Mouse (Mus musculus): ENCODE measurements around the gene Limch1.

Gene Limch1

DNA sequence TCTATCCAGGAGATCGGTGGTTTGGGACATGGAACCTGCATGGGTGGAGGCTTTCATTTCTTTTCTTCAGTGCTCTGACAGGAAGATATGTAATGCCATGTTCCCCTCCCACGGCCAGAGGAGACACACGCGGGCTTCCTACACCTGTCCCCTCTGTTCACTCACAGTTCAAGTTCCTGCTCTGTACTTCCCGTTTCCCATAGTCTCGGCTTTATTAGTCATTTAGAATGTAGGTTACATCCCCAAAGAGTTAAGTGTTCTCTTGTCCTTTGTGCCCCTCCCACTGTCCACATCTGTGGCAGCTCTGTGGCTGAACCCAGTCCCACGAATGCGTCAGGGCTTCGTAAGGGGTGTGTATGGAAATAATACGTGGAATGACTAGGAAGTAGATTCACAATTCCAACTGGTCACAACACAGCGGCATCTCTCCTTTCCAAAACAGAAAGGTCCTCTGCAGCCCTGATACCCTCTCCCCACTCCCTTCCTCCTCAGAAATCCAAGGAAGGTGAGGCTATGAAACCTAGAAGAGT, 126.0 kb downstream of the Limch1 start:
- intact Hi-C loops (cut with DNase I): no loop called here

DNA sequence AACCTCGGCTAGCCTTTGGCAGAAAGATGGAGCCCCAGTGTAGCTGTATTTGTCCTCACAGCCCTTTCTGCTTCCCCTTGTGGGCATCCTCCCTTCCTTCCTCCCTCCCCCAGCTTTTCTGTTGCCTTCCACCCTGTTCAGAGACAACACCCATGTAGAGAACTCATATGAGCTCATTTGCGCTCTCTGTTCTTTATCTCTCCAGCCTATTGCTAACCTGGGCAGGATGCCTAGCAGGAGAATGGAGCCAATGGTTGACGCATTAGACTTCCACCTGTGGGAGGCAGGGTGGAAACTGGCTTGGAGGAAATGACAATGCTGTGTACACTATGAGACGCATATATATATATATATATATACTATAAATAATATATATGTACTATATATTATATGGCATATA, 126.4 kb downstream of the Limch1 start:
- intact Hi-C loops (cut with DNase I): no loop called here

DNA sequence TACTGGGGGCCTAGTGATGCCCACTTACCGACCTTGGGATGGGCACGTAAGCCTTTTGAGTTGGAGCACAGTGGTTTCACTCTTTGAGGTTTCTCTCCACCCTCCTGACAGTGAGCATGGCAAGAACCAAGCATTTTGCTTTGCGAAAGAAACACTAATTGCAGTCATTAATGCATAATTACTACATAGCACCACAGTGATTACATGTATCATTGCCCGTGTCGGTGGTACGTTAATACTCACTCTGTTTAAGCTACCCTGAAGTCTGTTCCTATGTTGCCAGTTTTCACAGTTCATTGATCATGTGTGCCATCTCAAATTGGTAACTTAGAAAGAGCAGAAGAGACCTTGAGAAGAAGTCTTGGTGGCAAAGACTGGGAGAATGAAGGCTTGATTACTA, 127.1 kb downstream of the Limch1 start:
- intact Hi-C loops (cut with DNase I): no loop called here

DNA sequence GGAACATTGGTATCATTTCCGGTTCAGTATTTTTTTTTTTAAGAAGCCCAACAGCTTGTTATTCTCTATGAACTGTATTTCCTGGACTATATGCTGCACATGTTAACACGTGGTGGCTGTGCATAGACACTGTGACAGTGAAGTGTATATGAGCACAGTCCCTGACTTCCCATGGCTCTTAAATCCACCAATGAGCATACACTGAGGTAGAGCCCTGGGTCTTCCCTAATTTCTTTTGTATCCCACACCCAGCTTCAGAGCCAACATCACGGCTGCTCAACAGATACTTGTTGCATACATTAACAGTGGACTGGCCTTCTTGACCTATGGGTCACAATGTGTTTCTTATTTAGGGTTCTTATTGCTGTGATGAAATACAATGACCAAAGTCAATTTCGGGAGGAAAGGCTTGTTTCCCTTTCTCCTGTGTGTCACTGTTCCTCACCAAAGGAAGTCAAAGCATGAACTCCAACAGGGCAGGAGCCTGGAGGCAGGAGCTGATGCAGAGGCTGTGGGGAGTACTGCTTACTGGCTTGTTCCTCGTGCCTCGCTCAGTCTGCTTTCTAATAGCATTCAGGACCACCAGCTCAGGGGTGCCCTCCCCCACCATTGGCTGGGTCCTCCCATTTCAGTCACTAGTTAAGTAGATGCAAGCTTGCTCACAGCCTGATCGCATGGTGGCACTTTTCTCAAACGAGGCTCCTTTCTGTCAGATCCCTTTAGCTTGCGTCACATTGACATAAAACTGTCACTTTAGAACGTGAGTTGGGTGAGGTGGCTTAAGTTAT, 130.6 kb downstream of the Limch1 start:
- intact Hi-C loops (cut with DNase I): loop anchor here (2.0 kb wide), 1 partner anchor 33 kb away; no protein-coding TSS in a partner anchor

DNA sequence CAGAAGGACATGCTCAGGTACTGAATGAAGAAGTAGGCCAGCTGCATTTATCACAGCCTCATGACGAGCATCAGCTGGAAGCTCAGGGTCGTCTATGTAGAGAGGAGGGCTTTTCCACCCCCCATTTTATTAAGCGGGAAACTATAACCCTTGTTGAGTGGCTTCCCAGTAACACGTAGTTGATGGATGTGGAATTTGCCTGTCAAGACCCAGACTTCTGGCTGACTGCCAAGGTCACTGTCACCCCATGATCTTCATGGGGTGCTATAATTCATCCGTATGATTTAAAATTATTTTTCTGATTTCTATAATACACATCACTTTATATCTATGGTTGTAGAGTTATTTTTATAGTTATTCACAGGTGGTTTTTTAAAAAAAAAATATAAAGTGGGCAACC, 131.4 kb downstream of the Limch1 start:
- intact Hi-C loops (cut with DNase I): loop anchor here (2.0 kb wide), 1 partner anchor 34 kb away; no protein-coding TSS in a partner anchor

DNA sequence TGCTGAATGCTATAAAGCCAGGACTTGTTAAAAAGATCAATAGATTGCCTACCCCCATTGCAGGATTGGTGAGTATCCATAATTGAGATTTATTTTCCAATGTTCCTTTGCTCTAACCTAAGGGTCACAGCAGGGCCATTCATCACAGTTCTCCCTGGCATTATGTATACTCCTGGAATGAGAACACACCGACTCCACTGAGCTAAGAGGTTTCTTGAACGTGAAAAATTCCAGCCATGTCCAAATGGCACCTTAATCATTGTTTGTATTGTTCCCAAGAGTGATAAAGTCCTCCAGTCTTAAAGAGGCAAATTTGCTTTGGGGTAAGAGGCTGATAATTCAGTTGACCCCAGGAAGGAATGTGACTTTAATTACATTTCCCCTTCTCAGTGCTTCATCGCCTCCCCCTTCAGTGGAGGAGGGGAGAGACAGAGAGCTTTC, 136.3 kb downstream of the Limch1 start:
- intact Hi-C loops (cut with DNase I): no loop called here

DNA sequence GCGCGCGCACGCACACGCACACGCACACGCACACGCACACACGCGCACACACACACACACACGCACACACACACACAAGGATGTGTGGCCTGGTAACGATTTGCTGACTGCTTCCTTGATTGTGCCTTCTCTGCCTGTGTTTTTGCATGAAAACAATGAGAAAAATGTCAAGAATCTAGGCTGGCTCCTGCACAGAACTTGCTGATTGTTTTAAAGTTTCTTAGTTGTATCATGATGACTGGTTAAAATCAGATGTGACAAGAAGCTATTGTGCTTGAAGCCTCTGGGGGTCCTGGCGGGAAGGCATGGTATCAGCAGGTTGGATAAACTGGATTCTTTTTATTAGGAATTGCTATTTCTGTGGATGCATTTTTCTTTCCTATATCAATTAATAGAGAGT, 137.1 kb downstream of the Limch1 start:
- intact Hi-C loops (cut with DNase I): no loop called here

DNA sequence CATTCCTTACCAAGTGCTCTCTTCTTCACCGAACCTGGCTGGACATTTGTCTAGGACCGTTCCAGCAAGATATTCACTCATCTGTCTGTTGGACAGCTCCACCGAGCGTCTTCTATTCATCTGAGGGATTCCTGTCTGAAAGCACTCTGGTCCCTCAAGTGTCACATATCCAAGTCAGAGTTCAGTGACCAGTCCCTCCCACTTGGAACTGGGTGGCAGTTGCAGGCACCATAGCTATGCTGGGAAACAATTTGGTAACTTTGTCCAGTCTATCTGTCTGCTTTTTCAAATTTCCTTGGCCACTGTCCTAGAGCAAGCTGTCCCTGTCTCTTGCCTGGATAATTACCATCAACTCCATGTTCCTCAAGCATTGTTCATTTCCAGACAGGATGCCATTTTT, 138.9 kb downstream of the Limch1 start:
- intact Hi-C loops (cut with DNase I): no loop called here

DNA sequence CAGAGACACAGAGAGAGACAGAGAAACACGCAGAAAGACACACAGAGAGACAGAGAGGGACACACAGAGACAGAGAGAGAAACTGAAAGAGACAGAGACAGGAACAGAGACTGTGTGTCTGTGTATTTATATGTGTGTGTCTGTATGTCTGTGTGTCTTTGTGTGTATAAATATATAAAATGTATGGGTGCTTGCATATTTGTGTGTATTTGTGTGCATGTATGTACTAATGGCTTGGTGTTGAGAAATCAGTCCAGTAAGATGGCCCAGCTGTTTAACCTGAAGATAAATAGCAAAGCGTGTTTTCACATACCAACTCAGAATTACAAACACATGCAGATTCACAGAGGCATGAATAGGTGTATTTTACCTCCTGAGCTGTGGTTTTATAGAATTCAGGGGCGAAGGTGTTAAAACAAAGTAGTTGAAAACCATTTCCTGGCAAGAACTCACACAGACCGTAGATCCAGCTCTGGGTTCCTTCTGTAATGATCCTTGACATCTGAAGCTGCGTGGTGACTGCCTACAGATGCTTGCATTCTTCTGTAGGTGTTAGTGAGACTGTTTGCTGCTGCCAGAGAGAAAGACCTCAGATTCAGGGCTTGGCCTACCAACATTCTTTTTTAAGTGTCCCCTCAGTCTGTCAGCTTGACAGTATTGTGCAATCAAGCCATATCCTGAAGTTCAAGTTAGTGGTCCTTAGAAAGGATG, 140.9 kb downstream of the Limch1 start:
- intact Hi-C loops (cut with DNase I): no loop called here

DNA sequence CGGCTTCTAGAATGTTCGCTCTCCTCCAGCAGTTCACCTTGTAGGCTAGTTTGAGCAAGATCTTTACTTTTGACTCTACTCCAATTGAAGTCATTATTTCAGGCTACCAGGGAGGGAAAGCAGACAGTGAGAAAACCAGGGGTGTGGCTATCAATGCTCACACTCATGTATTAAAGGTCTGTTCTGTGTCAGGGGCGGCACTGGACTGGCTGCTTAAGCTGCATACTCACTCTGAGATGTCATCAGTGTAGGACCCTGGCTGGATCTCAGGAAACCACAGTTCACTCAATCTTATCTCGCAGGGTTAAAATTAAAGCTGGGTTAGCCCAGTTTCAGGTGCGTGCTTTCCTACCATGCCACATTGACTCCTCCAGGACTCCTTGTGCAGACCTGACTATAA, 142.4 kb downstream of the Limch1 start:
- intact Hi-C loops (cut with DNase I): no loop called here

DNA sequence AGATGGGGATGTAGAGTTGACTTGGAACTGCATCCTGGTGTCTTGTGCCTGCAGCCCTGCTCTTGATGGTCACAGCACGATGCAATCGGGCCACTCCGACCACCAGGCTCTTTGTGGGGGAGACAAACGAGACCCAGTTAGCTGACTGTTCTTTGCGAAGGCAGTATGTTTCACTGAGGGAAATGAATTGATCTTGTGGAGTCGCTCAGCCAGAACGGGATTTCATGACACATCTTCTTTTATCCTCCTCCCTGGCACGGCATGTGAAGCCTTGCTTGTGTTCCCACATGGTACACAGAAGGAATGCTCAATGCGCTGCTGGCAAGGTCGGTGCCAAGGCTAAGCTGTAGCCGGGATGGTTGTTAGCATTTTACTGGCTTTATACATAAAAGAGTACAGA, 143.7 kb downstream of the Limch1 start:
- intact Hi-C loops (cut with DNase I): no loop called here

DNA sequence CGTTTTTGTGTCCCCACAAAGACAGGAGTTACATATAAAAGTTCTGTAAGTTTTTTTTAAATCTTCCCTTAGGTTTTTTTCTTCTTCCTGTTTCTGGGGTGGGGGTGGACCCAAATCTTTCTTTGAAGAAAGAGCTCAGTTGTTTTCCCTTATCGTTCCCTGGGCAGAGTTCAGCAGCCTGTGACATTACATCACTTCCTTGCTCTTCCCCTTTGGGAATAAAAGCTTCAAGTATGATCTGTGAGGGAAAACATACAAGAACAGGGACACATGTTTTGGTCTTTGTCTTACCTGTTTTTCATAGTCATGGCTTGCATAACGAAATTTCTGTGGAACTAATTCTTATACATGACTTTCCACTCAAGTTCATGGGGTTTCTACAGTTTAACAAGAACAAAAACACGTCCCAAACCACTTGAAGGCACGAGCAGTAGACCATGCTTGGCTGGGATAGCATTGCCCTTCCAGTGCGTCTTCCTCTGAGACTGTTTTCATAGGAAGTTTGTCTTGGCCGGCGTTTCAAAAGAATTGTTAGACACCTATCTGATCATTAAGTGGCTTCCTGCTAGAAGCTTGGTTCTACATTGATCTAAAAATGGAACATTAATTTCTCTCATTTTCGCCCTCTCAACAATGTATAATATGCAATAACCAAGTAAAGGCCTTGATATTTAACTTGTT, 150.0 kb downstream of the Limch1 start:
- intact Hi-C loops (cut with DNase I): no loop called here

DNA sequence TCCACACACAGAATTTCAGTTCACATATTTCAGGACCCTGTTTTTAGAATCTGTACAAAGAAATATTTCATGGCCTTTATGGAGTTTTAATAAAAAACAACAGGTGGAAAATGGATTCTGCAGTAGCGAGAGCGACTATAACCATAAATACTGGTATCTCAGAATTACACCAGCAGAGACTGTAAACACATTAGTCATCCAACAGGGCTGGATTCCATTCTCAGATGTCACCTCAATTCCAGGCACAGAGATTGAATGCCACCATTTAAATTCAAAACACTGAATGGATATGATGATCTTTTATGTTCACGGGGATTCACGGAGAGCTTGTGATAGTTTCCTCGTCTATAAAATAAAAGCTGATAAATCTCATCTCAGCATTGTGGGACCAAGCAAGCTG, 152.0 kb downstream of the Limch1 start:
- intact Hi-C loops (cut with DNase I): no loop called here

DNA sequence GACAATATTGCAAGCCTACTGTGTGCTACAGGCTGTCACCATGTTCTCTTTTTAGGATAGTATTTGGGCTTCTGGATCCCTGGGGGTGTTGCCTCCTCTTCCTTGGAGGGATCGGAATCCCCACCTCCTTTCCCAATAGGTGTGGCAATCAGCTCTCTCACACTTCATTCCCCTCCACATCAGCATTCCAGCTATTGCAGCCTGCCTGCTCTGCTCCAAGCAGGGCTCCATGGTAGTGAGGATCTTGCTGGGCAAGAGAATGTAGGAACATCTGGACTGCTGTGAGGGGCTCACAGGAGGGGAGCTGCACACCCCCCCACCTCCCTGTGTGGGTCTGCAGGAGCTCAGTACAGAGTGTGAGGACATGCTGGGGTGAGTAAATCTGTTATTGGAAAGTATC, 152.6 kb downstream of the Limch1 start:
- intact Hi-C loops (cut with DNase I): no loop called here

DNA sequence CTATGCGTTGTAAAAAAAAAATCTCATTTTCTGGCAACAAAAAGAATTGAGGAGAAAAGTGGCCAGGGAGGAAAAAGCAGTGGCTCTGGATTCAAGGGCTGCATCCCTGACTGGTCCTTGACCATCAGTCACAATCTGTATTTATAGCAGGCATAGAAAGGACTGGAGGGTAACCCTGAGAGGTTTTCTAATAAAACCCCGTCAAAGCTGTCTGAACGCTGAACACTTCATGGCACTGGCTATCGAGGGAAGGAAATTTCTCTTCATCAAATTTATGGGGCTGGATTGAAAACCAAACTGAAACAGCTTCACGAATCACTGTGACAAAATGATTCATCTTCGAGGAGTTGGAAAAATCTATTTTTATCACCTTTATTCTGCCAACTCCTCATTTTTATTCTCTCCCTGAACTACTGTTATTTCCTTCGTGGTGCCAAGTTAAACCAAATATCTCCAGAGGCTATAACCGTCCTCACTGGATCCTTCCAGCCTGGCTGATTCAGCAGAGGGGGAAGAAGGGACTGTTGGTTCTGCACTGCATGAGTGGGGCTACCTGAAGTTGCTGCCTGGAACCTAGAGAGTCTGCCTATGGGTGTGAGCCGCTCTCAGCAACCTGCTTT, 153.3 kb downstream of the Limch1 start:
- intact Hi-C loops (cut with DNase I): no loop called here

DNA sequence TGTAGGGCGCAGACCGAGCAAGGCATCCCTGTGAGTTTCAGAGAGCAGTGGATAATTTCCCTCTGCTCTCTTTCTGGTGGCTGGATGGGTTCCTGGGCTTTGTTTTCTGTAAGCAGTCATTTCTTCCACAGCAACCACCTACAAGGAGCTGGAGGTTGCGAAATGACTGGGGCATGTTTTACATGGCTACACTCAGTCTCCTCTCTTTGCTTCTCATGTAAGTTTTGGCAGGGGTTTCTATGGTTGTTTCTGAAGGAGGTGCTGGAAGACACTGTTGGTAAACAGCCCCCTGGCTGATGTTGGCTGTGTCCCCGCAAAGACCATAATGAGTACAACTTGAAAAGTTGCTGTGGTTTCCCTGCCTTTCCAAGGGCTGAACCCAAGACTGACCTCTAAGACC, 155.5 kb downstream of the Limch1 start:
- intact Hi-C loops (cut with DNase I): no loop called here

DNA sequence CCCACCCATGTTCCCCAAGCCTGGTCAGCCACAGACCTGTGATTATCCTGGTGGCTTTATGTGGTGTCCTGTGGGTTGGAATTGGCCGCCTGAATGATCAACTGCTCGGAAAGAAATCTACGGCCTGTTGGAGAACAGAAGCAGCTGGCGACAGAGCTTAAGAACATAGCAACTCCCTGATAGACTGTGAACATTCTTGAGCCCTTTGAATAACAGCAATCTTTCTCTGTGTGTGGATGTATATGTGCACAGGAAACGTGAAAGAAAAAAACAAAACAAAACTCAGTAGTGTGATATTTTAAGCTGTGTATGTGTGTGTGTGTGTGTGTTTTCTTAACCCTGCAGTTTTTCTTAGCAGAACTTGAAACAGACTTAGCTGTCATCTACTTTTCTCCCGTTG, 159.2 kb downstream of the Limch1 start:
- intact Hi-C loops (cut with DNase I): no loop called here

DNA sequence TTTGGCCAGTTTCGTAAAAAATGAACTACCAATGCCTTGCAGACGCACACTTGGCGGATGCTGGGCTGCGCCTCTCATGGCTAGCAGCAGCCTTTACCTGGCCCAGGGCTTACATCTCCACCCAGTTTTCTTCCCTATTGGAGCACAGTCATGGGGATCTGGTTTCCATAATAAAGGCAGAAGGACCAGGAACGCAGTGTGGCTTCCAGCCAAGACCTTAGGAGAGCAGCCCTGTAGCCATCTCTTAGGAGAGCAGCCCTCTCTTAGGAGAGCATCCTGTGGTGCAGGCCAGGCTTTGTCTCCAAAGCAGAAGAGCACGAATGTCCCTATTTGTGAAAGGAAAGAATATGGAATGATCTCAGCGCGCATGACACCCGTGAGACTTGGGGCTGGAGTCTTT, 163.3 kb downstream of the Limch1 start:
- intact Hi-C loops (cut with DNase I): no loop called here

DNA sequence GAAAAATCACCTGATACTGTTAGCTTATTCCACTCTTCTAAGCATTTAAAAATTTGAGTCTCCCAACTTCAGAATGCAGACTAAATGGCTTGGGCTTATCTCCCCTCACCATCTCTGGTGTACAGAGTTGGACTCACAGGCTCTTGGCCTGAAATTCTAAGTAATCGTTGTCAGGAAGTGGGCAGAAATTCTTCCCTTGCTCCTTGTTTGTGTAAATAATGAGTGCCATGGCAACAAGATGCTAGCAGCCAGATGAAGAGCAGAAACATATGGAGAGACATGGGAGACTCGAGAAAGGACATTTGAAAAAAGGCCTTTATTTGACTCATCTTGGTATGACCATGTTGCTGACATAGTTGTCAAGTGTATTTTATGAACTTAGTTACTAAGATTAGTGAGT, 164.3 kb downstream of the Limch1 start:
- intact Hi-C loops (cut with DNase I): no loop called here

DNA sequence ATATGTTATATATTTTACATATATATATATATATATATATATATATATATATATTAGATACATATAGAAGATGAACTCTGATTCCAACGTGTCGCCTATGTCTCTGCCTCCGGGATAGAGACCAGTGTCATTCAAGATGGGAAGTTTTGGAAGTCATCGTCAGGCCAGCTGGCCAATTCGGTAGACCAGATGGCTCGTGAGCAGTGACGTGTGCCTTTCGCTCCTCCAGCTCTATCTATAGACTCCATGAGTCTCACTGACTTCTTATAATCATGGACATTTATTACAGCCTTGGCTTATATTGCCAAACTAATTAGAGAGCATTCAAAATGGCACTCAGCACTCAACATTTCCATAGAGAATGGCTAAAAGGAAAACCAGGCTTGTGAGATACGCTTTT, 165.0 kb downstream of the Limch1 start:
- intact Hi-C loops (cut with DNase I): no loop called here

DNA sequence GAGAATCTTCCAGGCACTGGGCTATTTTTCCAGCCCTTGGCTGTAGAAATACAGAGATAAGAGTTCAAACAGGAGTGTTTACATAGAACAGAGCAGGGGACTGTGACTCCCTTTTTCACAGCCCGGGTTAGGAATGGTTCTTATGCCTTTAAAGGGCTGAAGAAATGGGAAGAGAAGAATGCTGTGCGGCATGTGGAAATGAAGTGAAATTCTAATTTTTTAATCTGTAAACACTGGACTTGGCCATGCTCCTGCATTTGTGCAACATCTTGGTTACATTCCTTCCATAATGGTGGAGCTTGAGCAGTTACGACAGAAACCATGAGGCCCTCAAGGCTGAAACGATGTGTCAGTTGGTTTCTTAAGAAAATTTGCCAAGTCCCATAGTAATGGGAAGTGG, 165.4 kb downstream of the Limch1 start:
- intact Hi-C loops (cut with DNase I): no loop called here

DNA sequence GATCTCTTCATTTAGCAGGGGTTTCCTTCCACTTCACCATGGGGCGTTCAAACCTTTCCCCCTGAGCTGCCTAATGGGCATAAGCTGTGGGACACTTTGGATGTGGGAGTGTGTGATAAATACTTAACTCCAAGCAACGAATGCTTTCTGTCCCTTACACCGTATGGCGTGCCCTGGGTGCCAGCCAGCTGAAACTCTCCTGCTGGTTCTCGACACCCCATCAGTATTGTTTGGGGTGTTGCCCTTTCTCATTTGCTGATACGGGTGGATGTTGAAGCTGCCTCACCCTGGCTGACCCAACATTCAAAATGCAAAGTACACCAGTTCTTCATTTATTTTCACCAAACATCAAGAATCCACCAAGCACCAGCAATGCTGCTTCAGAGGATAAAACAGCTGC, 168.2 kb downstream of the Limch1 start:
- intact Hi-C loops (cut with DNase I): no loop called here

Measured in adrenal gland (tissue).